Mouse (Mus musculus): ENCODE results near the gene Glyctk. TPM values are rescaled to one million over a fixed set of nuclear protein-coding genes. Genes with fewer than 3 reads are reported as not detected.
"Not testable (repeated sequence)": the region's sequence is repeated elsewhere in the genome, so short reads cannot be mapped to it uniquely, and the experiment has no call there.

Gene Glyctk
- total RNA-seq, 2 experiments from 2014 or later: 4.0 to 5.0 TPM

GRCm38 (mm10) chr9:106173363-106173762 lies 15.4 kb upstream of the Glyctk start:
- Histone ChIP-seq H3K27ac (no peak overlapping the region), H3K4me3 (peak overlapping the region; percentile 62)
- no peak for DNase-seq (ENCODE audit: extremely low spot score in 1 of 2, low spot score in 2 of 2)
- no peak; the same call in 1 of the 2 replicates for TF ChIP-seq CTCF (IDR thresholded peaks at IDR 0.05)
- intact Hi-C loops (cut with DNase I): loop anchor here (10.0 kb wide), 1 partner anchor 251 kb away; the partner anchor contains the start of gene Rpl29

- no peak for TF ChIP-seq CTCF (IDR thresholded peaks at IDR 0.05)
- intact Hi-C loops (cut with DNase I): loop anchor here (10.0 kb wide), 1 partner anchor 252 kb away; the partner anchor contains the start of gene Rpl29
- DNase-seq (ENCODE audit: extremely low spot score in 1 of 2, low spot score in 2 of 2): no peak
- peak overlapping the region; percentile 62 for H3K4me3 ChIP-seq
- peak overlapping the region; percentile 98; the same call in 1 of the 2 replicates for H3K27ac ChIP-seq
Observed at GRCm38 (mm10) chr9:106172527-106172926, 14.6 kb upstream of the Glyctk start.

- TF ChIP-seq CTCF (IDR thresholded peaks at IDR 0.05): no peak
- Histone ChIP-seq H3K4me3 (peak overlapping the region; percentile 62), H3K27ac (peak overlapping the region; percentile 98)
- DNase-seq (ENCODE audit: extremely low spot score in 1 of 2, low spot score in 2 of 2): peak; percentile 51 to 60
- intact Hi-C loops (cut with DNase I): loop anchor here (2.0 to 10.0 kb wide), 2 partner anchors 31 to 253 kb away; partner anchors contain the start of genes Rpl29 and Twf2
Observed at GRCm38 (mm10) chr9:106171346-106172158, 13.6 kb upstream of the Glyctk start.

- H3K27ac ChIP-seq: peak within 1 kb of the TSS; percentile 98
- TF ChIP-seq CTCF (IDR thresholded peaks at IDR 0.05): no peak
- DNase-seq (ENCODE audit: extremely low spot score in 1 of 2, low spot score in 2 of 2): peak; percentile 85 to 88
- intact Hi-C loops (cut with DNase I): loop anchor here (2.0 to 10.0 kb wide), 2 partner anchors 32 to 254 kb away; partner anchors contain the start of genes Rpl29 and Twf2
- H3K4me3 ChIP-seq: peak within 1 kb of the TSS; percentile 62
Observed at GRCm38 (mm10) chr9:106170556-106171345, 12.8 kb upstream of the Glyctk start, which contains the start of gene Wdr82. Gene Wdr82 (plus strand): TSS chr9:106170928.

- Histone ChIP-seq H3K27ac (peak overlapping the region; percentile 98; the same call in 1 of the 2 replicates), H3K4me3 (peak overlapping the region; percentile 62)
- DNase-seq (ENCODE audit: extremely low spot score in 1 of 2, low spot score in 2 of 2): no peak
- intact Hi-C loops (cut with DNase I): loop anchor here (2.0 to 10.0 kb wide), 2 partner anchors 33 to 255 kb away; partner anchors contain the start of genes Rpl29 and Twf2
- TF ChIP-seq CTCF (IDR thresholded peaks at IDR 0.05): no peak
Observed at GRCm38 (mm10) chr9:106169917-106170316, 12.0 kb upstream of the Glyctk start.

GRCm38 (mm10) chr9:106169006-106169405 lies 11.1 kb upstream of the Glyctk start:
- DNase-seq (ENCODE audit: extremely low spot score in 1 of 2, low spot score in 2 of 2); intact Hi-C loops (cut with DNase I); H3K4me3 ChIP-seq; H3K27ac ChIP-seq: not testable (repeated sequence)

- H3K27ac ChIP-seq: no peak overlapping the region
- no peak for DNase-seq (ENCODE audit: extremely low spot score in 1 of 2, low spot score in 2 of 2)
- intact Hi-C loops (cut with DNase I): no loop called here
- H3K4me3 ChIP-seq: no peak overlapping the region
- no peak for TF ChIP-seq CTCF (IDR thresholded peaks at IDR 0.05)
Observed at GRCm38 (mm10) chr9:106167703-106168102, 9.8 kb upstream of the Glyctk start.

GRCm38 (mm10) chr9:106167241-106167640 lies 9.3 kb upstream of the Glyctk start:
- intact Hi-C loops (cut with DNase I): no loop called here
- TF ChIP-seq CTCF (IDR thresholded peaks at IDR 0.05): no peak
- no peak overlapping the region for H3K27ac ChIP-seq
- no peak for DNase-seq (ENCODE audit: extremely low spot score in 1 of 2, low spot score in 2 of 2)
- no peak overlapping the region for H3K4me3 ChIP-seq

GRCm38 (mm10) chr9:106166709-106167108 lies 8.8 kb upstream of the Glyctk start:
- intact Hi-C loops (cut with DNase I): no loop called here
- no peak for TF ChIP-seq CTCF (IDR thresholded peaks at IDR 0.05)
- no peak overlapping the region for H3K27ac ChIP-seq
- no peak for DNase-seq (ENCODE audit: extremely low spot score in 1 of 2, low spot score in 2 of 2)
- no peak overlapping the region for H3K4me3 ChIP-seq

- intact Hi-C loops (cut with DNase I): no loop called here
- peak overlapping the region; percentile 55 for H3K4me3 ChIP-seq
- DNase-seq (ENCODE audit: extremely low spot score in 1 of 2, low spot score in 2 of 2): no peak
- H3K27ac ChIP-seq: peak overlapping the region; percentile 99
- no peak for TF ChIP-seq CTCF (IDR thresholded peaks at IDR 0.05)
Observed at GRCm38 (mm10) chr9:106160426-106160825, 2.5 kb upstream of the Glyctk start.

- Histone ChIP-seq H3K27ac (peak overlapping the region; percentile 99), H3K4me3 (peak overlapping the region; percentile 55)
- intact Hi-C loops (cut with DNase I): no loop called here
- TF ChIP-seq CTCF (IDR thresholded peaks at IDR 0.05): no peak; the same call in 1 of the 2 replicates
- peak; percentile 89 to 94 for DNase-seq (ENCODE audit: extremely low spot score in 1 of 2, low spot score in 2 of 2)
Observed at GRCm38 (mm10) chr9:106159784-106160301, 1.9 kb upstream of the Glyctk start.
